Mouse (Mus musculus) inflammation-experienced regulatory T-cells, adult 6 months (primary cell): ENCODE measurements around the gene Fam161b. TPM values are rescaled to one million over a fixed set of nuclear protein-coding genes. Genes with fewer than 3 reads are reported as not detected.
"Not testable (repeated sequence)": the region's sequence is repeated elsewhere in the genome, so short reads cannot be mapped to it uniquely, and the experiment has no call there.

Source experiments
- ATAC-seq: one replicate; pipeline ENCODE4 v1.8.0; 2017
- polyA plus RNA-seq, 3 experiments: library from polyadenylated mRNA; unstranded; fragments of 100-300 nt; shearing (Covaris generic); gene quantifications; one replicate each; pipeline ENCODE4 v1.2.1; 2017

The Fam161b gene
- polyA plus RNA-seq, 3 experiments from 2014 or later: 0.30 to 1.3 (median 0.43) TPM

DNA sequence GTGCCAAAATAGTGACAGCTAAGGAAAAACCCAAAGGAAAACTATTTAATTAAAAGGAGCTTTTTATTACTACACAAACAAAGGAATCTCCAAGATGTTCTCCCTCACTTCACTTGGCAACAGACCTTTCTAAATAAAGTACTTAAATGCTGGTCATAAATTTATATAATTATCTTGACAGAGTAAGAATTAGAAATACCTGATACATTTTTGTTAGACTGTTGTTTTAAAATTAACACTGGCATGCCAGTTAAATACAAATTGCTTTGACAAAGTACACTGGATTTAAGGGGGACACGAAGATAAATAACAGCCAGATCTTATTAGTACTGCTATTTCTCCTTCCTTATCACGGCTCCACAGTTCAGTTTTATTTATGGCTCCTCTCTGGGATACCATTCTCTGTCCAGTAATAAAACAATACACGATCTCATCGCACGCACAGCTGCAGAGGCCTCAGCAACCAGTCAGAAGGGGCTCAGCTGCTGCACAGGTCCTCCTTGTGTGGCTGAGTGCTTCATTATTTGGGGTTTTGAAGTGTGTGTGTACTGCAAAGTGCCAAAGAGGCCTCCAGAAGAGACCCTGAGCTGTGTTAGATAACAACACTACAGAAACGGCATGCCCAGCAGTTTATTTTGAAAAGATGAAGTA is 12.3 kb upstream of the Fam161b start:
- no peak for ATAC-seq

DNA sequence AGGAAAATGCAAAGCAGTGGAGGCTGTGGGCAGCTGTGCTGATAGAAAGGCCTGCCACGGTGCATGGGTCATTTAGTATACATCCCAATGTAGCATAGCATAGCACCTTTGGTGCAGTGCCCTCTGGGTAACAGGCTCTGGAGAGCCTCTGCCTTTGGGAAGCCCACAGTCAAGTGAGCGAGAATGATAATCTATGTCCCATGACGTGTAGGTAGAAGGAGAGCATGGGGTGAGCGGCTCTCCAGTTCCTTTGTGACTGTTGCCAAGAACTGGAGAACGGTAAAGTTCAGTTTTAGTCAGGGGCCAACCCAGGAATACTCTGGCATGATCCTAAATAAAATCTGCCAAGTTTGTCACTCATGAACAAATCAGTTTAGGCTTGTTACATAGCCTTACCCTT is 10.0 kb upstream of the Fam161b start:
- ATAC-seq: no peak

DNA sequence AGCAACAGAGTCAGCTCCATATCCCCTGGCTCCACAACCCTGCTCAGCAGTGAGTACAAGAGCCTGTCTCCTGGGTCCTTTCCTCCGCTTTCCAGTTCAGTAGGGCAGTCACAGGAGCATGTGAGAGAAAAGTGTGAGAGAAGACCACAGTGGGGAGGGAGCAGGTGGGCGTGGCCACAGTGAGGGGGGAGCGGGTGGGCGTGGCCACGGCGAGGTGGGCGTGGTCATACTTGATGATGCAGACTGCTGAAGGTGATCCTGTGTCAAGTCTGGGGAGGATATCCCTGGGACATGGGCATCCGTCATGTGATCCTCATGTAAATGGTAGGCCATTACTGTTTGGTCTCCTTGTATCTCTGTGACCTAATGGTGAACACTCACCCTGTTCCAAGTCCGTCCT is 5.3 kb upstream of the Fam161b start:
- ATAC-seq: no peak

DNA sequence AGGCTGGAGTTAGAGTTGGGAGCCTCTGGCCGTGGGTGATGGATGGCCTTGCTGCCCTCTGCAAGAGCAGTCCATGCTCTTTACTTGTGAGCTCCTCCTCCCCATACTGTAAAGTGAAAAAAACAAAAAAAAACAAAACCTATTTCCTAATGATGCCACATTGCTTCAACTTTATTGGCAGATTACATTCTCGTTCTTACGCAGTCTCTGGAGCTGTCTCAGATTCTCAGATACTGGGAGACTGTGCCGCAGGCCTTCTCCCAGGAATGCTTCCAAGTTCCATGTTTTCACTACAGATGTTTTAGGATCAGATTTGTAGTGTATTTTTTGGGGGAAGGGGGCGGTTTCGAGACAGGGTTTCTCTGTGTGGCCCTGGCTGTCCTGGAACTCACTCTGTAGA is 3.5 kb upstream of the Fam161b start:
- no peak for ATAC-seq

DNA sequence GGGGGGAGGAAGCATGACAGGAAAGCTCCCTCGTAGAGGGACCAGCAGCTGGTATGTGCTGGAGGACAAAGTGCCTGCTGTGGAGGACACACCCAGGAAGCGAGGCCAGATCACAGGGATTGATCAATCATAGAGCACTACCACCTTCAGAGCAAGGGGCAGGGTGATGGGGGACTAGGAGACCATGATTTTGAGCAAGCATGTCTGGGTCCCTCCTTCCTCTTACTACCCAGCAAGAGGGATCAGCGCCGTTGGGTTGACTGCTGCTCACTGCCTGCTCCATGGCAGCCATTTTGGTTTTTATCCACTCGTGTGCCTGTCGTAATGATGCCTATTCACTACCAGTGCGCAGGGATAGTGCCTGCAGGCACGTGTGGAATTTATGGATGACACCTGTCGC is 2.7 kb upstream of the Fam161b start:
- no peak for ATAC-seq

DNA sequence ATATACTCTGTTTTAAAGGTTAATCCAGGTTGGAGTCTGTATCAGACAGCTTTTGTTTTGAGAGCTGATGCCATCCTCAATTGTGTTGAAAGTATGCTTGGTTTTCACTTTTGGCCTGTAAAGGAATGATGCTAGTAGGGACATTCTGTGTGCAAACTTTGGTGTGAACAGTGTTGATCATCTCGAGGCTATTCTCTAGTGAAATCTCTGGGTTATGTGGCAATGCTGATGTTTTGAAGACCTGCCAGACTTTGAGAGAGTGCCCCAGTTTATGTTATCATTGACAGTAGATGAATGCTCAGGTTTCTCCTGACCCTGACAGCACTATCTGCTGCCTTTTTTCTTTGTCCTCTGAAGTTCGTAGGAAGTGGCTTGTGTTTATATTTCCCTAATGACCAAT is 1.2 kb upstream of the Fam161b start:
- ATAC-seq: no peak

DNA sequence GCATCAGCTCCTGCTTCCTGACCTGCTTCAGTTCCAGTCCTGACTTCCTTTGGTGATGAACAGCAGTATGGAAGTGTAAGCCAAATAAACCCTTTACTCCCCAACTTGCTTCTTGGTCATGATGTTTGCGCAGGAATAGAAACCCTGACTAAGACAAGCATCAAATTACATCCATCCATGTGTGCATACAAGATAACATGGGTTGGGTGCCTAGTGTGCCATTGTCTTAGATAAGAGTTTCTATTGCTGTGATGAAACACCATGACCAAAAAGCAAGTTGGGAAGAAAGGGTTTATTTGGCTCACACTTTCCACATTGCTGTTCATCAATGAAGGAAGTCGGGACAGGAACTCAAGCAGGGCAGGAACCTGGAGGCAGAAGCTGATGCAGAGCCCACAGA is 2.9 kb downstream of the Fam161b start:
- not testable (repeated sequence) for ATAC-seq

DNA sequence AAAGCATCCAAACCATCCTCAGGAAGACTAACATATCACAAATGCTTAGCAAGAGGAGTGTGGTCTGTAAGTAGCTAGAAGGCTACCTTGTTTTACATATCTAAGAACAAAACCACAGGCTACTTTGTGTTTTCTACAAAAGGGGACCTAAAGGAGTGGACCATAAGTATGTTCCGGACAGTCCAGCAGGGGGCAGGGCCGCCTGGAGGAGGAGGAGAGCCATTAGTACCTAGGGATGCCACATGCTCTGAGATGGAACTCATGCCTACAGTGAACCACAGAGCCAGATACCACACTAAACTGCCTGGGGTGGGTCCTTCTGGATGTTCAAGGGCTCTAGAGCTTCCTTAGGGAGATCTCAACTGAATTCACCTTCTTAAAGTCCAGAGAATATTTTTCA is 14.4 kb downstream of the Fam161b start:
- ATAC-seq: no peak

DNA sequence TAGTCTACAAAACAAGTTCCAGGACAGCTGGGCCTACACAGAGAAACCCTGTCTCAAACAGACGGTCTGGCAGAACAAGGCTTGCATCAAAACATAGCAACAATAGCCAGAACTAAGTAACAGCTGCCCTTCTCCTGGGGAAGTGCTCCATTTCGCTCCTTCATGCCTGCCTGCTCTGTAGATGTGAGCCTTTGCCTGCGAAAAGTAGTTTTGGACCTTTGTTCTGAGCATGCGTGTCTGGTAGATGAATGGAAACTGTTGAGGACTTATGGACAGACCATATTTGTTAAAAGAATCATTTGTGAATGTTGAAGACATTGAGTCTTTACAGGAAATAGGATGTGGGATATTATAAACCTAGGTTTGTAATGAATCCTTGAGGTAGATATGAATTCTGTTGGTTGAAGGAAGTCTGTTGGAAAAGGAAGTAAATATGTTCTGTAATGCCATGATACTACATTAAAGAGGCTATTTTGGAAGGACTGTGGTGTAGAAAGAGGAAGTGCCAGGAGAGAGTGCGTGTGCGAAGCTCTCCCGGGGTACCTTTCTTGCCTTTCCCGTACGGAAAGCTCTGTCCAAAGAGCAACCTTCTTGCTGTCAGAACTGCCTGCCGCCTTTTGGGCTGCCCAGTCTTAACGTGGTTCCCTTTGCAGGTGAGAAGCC is 24.5 kb downstream of the Fam161b start:
- ATAC-seq: no peak

DNA sequence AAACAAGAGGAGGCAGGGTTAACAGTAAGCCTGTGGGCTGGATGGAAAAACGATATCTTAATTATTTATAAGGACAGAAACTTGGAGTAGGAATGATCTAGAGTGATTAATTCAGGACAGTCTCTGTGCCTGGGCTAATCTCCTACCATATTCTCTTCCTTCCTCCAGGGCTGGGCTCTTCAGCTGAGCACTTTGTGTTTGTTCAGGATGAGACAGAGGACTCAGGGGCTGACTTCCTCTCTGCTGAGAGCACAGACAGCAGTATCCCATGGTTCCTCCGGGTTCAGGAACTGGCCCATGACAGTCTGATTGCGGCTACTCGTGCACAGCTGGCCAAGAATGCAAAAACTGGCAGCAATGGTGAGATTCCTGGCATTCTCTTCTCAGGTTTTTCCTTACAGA is 34.5 kb downstream of the Fam161b start:
- ATAC-seq: no peak

DNA sequence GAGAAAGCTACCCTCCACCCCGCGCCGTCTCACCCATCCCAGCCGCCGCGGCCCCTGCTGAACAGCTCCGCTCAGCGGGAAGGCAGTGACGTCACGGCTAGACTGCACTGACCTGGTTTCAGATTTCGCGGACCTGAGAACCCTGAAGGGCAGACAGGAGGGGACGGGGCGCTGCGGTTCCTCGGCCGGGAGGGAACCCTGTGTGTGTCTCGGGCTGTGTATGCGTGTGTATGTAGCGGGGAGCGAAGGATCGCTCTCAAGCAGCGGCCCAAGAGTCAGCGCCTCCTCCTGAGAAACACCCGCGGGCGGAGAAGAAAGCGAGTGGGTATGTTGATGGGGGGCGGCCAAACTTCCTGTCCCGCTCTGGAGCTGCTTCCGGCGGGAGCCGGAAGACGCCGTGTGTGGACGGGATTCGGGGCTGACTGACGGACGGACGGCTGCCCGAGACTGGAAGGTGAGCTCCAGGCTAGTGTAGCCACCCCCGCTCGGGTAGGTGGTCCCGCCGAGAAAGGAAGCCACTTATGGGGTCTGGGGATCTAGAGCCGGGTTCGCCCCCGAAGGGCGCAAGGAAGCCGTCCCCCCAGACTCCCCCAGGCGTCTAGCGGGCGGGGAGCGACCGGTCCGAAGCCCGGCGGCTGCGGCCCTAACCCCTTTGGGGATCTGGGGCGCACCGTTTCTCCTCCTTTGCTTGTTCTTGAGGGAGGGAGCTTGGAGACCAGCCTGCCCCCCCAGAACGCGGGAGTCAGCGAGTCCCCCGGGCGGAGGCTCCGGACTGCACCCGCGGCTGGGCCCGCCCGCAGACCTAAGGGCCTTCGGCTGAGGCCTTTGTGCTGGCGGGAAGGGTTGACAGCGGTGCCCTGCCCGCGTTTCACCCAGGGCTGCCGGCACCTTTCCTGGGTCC is 44.7 kb downstream of the Fam161b start, which contains the start of gene Zfp410:
Gene Zfp410, plus strand, starts transcription at position 132 of the 901 bp plus-strand sequence.
- ATAC-seq: peak; percentile 83

DNA sequence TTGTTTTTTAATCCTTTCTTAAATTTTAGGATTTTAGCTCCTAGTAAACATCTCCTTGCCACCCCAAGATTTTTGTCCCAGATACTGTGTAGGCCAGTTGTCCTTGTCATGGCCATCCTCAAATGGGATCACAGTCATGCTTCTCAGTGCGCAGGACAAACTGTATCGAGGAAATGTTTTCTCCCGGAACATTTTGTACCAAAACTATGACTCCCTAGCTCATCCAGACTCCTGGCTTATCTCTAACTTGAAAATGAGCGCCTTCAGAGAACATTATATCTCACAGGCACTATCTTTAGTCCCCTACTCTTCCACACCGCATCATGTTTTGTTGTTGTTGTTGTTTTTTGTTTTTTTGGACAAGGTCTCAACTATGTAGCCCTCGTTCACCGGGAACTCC is 45.6 kb downstream of the Fam161b start:
- no peak for ATAC-seq

DNA sequence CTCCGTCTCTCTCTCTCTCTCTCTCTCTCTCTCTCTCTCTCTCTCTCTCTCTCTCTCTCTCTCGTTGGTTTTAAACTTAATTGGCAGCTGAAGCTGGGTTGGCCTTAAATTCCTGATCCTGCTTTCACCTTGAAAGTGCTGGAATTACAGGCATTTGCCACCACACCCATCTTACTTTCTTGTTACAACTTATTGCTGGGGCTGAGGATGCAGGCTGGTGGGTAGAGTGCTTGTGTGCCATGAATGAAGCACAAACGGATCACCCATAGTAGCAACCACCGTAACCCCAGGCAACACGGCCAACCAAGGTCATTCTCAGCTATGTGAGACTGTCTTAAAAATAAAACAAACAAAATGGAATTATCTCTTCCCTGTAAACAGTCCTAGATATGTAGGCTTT is 50.3 kb downstream of the Fam161b start:
- ATAC-seq: no peak

DNA sequence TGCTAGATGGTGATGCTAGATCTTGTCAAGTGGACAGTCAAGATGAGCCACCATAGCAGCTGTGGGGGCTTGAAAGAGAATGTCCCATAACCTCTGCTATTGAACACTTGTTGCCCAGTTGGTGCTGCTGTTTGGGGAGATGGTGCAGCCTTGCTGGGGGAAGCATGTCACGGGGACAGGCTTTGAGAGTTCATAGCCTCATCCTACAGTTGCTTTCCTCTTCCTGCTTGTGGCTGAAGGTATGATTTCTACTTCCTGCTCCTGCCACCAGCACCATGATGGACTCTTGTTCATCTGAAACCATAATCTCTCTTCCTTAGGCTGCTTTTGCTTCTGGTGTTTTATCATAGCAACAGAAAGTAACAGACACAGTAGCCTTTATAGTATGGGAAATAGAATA is 57.1 kb downstream of the Fam161b start:
- no peak for ATAC-seq

DNA sequence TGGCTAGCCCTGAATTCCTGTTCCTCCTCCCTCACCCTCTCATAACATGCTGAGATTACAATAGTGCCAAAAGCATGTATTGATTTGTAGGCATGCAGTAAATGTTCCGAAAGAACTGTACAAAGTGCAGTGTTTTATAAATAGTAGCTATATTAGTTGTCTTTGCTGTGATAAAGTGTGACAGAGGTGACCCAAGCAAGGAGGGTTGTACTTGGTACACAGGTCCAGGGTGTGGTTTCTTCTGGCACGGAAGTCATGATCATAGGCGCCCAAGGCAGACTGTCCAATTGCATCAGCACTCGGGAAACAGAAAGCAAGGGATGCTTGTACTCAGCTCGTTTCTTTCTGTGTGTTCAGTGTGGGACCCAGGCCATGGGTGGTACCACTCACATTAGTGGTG is 57.5 kb downstream of the Fam161b start:
- ATAC-seq: no peak

DNA sequence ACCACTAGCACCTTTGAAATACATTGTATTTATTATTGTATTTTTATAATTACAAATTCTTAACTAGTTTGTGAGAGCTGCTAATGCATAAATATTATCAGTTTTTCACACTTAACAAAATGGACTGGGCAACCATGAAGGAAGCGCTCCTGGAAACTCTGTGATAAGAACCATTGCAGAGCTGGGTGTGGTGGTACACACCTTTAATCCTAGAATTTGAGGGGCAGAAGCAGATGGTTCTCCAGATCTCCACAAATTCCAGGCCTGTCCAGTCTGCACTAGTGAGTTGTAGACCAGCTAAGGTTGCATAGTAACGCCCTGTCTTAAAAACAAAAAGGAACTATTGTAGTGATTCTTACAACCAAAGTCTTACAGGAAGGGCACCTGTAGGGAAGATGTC is 62.4 kb downstream of the Fam161b start:
- no peak for ATAC-seq

DNA sequence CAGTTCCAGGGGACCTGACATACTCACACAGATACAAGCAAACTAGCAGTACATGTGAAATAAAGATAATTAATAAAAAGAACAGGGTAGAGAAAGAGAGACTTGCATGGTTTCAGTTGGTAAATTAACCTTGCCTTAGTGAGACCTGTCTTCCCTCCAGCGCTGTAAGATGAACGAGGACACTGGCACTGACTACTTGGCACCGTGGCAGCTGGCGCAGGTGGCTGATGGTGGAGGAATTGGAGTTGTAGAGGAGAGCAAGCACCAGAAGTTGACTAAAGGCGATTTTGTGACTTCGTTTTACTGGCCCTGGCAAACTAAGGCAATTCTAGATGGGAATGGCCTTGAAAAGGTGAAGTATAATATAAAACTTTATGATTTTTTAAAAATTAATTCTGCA is 63.8 kb downstream of the Fam161b start:
- no peak for ATAC-seq

Other genes with a start within 250 kb of the Fam161b start
- 1 to 10 TPM in 1 of 3 experiments, not detected in 2; 1.0 TPM for gene Dnal1, start 247.5 kb downstream of the Fam161b start, polyA plus RNA-seq
- gene Pnma1, start 213.3 kb downstream of the Fam161b start, polyA plus RNA-seq: under 1 TPM in 2 of 3 experiments, not detected in 1; 0.40 to 0.44 TPM
- 1 to 10 TPM; 3.9 to 9.5 (median 7.2) TPM for gene Elmsan1, start 143.0 kb downstream of the Fam161b start, polyA plus RNA-seq
- gene Ptgr2, start 76.6 kb downstream of the Fam161b start, polyA plus RNA-seq: 10 to 100 TPM; 39.1 to 48.8 (median 47.6) TPM
- 10 to 100 TPM; 48.6 to 67.0 (median 55.4) TPM for gene Zfp410, start 45.0 kb downstream of the Fam161b start, polyA plus RNA-seq
- 10 to 100 TPM; 18.4 to 22.7 (median 19.4) TPM for gene Coq6, start 176 bp downstream of the Fam161b start, polyA plus RNA-seq
- 10 to 100 TPM; 22.4 to 28.4 (median 24.5) TPM for gene Entpd5, start 47.2 kb upstream of the Fam161b start, polyA plus RNA-seq
- under 1 TPM; 0.30 to 0.69 (median 0.60) TPM for gene Bbof1, start 47.2 kb upstream of the Fam161b start, polyA plus RNA-seq
- 10 to 100 TPM; 31.0 to 35.6 (median 31.9) TPM for gene Rnf113a2, start 55.4 kb upstream of the Fam161b start, polyA plus RNA-seq
- 10 to 100 TPM in 2 of 3 experiments, 1 to 10 TPM in 1; 3.9 to 17.8 (median 16.4) TPM for gene Aldh6a1, start 89.2 kb upstream of the Fam161b start, polyA plus RNA-seq
- 10 to 100 TPM; 25.6 to 29.4 (median 25.6) TPM for gene Lin52, start 89.6 kb upstream of the Fam161b start, polyA plus RNA-seq
- gene Vsx2, start 207.9 kb upstream of the Fam161b start, polyA plus RNA-seq: not detected